Mouse (Mus musculus) embryonic facial prominence, embryonic 12.5 days (tissue): Measurements from ENCODE around the gene Cabp4. TPM values are rescaled to one million over a fixed set of nuclear protein-coding genes. Genes with fewer than 3 reads are reported as not detected.
A peak's percentile ranks its signal among the peaks of the same experiment; 100 is the strongest.

ENCODE experiments used
- ATAC-seq: fragments of 200-750 bp; cut with Nextera tagmentation; 2 replicates; pipeline ENCODE4 v1.8.0; 2017; ENCODE audit not compliant: insufficient number of reproducible peaks, insufficient read depth, low FRiP score, low TSS enrichment
- H3K27ac ChIP-seq: fragments of 300-500 bp; sonication (generic); 2 replicates; pipeline ENCODE4 v1.5.1; 2016; ENCODE audit warnings: mild to moderate bottlenecking
- H3K27me3 ChIP-seq: fragments of 300-500 bp; sonication (generic); 2 replicates; pipeline ENCODE4 v1.6.1; 2016; ENCODE audit warnings: mild to moderate bottlenecking, moderate library complexity
- H3K36me3 ChIP-seq: fragments of 300-500 bp; sonication (generic); 2 replicates; pipeline ENCODE4 v1.6.1; 2016; ENCODE audit warnings: mild to moderate bottlenecking
- H3K4me1 ChIP-seq: fragments of 300-500 bp; sonication (generic); 2 replicates; pipeline ENCODE4 v1.6.1; 2016
- H3K4me2 ChIP-seq: fragments of 300-500 bp; sonication (generic); replicated peaks from 2 replicates; pipeline ENCODE4 v1.6.1; 2016; ENCODE audit warnings: mild to moderate bottlenecking, moderate library complexity
- H3K4me3 ChIP-seq: fragments of 300-500 bp; sonication (generic); 2 replicates; pipeline ENCODE4 v1.5.1; 2016; ENCODE audit warnings: mild to moderate bottlenecking
- H3K9ac ChIP-seq: fragments of 300-500 bp; sonication (generic); 2 replicates; pipeline ENCODE4 v1.6.1; 2016; ENCODE audit warnings: mild to moderate bottlenecking, moderate library complexity
- H3K9me3 ChIP-seq: fragments of 300-500 bp; sonication (generic); 2 replicates; pipeline ENCODE4 v1.6.1; 2016; ENCODE audit warnings: mild to moderate bottlenecking, moderate library complexity
- WGBS: fragments of 180-500 bp; shearing (Covaris S2); methylation state at CpG from one replicate; pipeline ENCODE4 v1.1.7; 2016; 5-methylcytosine and 5-hydroxymethylcytosine counted together
- polyA plus RNA-seq: library from polyadenylated mRNA; unstranded; fragments of >200 nt; fragmentation: Nextera tagmentation; extraction: Ambion mirVana; gene quantifications from 2 replicates; pipeline ENCODE4 v1.2.1, GENCODE M21; 2016

Cabp4 gene
- polyA plus RNA-seq, 1 experiment from 2014 or later = not detected

GRCm38 (mm10) chr19:4180411-4180810 lies 36.6 kb upstream of the Cabp4 start:
- ATAC-seq = no peak
- H3K36me3 ChIP-seq = no peaks in the 10 kb centered on the region
- no peaks in the 10 kb centered on the region for H3K27me3 ChIP-seq
- H3K9ac ChIP-seq = no peak overlapping the region
- H3K4me2 ChIP-seq = no peak overlapping the region
- peaks cover 9% of the 10 kb centered on the region for H3K4me1 ChIP-seq
- H3K27ac ChIP-seq = no peak overlapping the region
- H3K4me3 ChIP-seq = no peak overlapping the region
- no peaks in the 10 kb centered on the region for H3K9me3 ChIP-seq
- 87% methylated on average over 7 of the region's 7 CpGs for WGBS

DNA sequence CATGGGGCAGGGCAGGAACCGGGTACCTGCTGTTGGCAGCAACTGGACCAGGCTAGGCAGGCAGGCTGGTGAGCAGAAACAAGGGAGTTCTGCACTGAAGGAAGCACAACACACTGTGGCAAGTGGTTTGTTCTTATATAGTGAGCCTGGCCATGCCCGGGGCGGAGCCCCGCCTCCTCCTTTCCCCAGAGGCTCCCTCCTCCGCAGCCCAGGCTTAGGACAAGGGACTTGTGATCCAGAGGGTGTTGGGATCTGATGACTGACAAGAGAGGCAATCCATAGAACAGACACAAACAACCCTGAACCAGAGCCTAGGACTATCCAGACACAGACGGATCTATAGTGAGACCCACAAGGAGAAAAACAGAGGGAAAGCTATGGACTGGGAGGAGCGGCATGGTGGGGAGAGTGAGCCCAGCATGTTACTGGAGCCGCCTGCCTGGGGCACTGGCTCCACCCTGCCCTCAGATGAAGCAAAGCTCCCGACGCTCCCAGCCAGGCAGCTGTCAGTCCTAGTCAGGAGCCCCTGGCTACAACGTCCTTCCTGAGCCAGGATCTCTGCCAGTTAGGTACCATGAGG lies 31.6 kb upstream of the Cabp4 start, which contains the start of gene Carns1:
Carns1 (minus strand) TSS at position 112 of the 580 bp plus-strand sequence.
- Histone ChIP-seq H3K4me2 (peak within 1 kb of the TSS; percentile 33), H3K27ac (no peak within 1 kb of the TSS), H3K9ac (no peak within 1 kb of the TSS), H3K4me3 (no peak within 1 kb of the TSS), H3K4me1 (peaks cover 9% of the 10 kb centered on the region; the same call in 1 of the 2 replicates), H3K27me3 (no peaks in the 10 kb centered on the region), H3K9me3 (no peaks in the 10 kb centered on the region), H3K36me3 (no peaks in the 10 kb centered on the region)
- peak; percentile 53; the same call in 1 of the 2 replicates for ATAC-seq
- WGBS = 3% methylated on average over 11 of the region's 11 CpGs

DNA sequence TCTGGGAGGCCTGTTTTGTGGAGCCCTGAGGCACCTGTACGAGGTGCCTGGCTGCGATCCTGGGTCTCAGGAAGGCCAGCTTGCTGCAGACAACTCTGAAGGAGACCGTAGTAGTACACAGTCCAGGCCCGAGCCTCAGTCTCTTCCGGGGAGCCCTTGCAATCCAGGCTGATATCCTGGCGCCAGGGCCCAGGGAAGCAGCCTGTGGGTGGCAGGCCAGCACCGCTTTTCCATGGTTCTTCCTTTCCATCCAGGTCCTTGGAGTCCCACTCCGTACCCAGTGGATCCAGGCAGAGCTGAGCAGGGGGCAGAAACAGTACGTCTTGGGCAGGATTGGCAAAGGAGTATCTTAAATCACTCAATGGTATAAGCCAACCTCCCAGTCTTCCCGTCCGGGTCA lies 29.1 kb upstream of the Cabp4 start:
- no peaks in the 10 kb centered on the region for H3K27me3 ChIP-seq
- H3K36me3 ChIP-seq = no peaks in the 10 kb centered on the region
- no peak for ATAC-seq
- peak overlapping the region; percentile 4; the same call in 1 of the 2 replicates for H3K9ac ChIP-seq
- H3K4me2 ChIP-seq = no peak overlapping the region
- WGBS = 54% methylated on average over 11 of the region's 11 CpGs
- peaks cover 14% of the 10 kb centered on the region; the same call in 1 of the 2 replicates for H3K4me1 ChIP-seq
- no peak overlapping the region for H3K27ac ChIP-seq
- no peaks in the 10 kb centered on the region for H3K9me3 ChIP-seq
- H3K4me3 ChIP-seq = no peak overlapping the region

- no peak overlapping the region for H3K4me2 ChIP-seq
- 58% methylated on average over 13 of the region's 13 CpGs for WGBS
- ATAC-seq = no peak
- 0 out of 2 replicates have a peak overlapping the region, but pooled peaks have one; percentile 9 for H3K9ac ChIP-seq
- peaks cover 14% of the 10 kb centered on the region; the same call in 1 of the 2 replicates for H3K4me1 ChIP-seq
- no peaks in the 10 kb centered on the region for H3K27me3 ChIP-seq
- H3K36me3 ChIP-seq = no peaks in the 10 kb centered on the region
- no peaks in the 10 kb centered on the region for H3K9me3 ChIP-seq
- H3K4me3 ChIP-seq = no peak overlapping the region
- 0 out of 2 replicates have a peak overlapping the region, but pooled peaks have one; percentile 4 for H3K27ac ChIP-seq
Measured at GRCm38 (mm10) chr19:4171393-4172290, 27.8 kb upstream of the Cabp4 start.

DNA sequence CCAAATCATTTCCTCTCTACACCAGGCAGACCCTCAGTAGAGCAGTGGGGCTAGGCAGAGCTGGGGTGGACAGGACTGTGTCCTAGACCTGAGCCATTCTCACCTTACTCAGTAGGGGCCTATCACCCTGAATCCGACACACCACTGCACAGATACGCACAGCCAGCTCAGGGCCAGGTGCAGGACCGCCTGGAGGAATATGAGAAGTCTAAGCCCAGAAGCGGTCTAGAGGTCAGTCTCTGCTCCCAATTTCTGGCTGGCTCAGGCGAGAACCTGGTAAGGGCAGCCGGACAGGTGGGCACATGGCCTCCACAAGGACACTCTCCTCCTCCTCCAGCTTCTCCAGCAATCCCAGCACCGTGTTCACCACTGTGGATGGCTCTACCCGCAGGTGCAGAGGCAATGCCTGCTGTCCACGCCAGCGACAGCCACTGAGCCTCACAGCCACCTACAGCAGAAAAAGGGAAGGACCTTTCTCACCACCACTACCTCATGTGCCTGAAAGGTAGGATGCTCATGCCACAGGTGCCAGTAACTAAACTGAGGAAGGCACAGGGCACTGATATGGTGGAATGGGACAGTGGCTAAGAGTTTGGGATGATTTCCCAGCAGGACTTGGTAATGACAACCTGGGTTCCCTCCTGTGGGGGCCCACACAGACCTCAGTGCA lies 27.0 kb upstream of the Cabp4 start:
- Histone ChIP-seq H3K27ac (0 out of 2 replicates have a peak overlapping the region, but pooled peaks have one; percentile 4), H3K9me3 (no peaks in the 10 kb centered on the region), H3K4me3 (no peak overlapping the region), H3K4me1 (peaks cover 14% of the 10 kb centered on the region; the same call in 1 of the 2 replicates), H3K36me3 (no peaks in the 10 kb centered on the region), H3K9ac (no peak overlapping the region), H3K4me2 (no peak overlapping the region), H3K27me3 (no peaks in the 10 kb centered on the region)
- ATAC-seq = no peak
- 86% methylated on average over 10 of the region's 10 CpGs for WGBS

DNA sequence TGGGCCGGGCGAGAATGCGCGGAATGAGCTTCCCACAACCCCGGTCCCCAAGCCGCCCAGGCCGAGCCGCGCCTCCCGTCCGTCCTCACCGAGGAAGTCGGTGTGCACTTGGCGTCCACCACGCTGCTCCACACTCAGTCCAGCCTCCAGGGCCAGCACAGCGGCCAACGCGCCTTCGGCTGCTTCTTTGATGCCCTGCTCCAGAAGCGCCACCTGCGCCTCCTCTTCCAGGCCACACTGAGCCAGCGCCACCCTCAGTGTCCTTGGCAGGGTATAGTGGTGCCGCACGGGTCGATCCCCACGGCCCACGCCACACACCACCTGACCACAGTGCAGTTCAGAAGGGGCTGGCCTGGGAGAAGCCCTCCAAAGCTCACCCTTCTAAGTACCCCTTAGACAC lies 26.0 kb upstream of the Cabp4 start:
- Histone ChIP-seq H3K4me3 (peak overlapping the region; percentile 41), H3K9me3 (no peaks in the 10 kb centered on the region), H3K4me1 (peaks cover 9% of the 10 kb centered on the region; the same call in 1 of the 2 replicates), H3K27me3 (no peaks in the 10 kb centered on the region), H3K9ac (peak overlapping the region; percentile 73), H3K27ac (peak overlapping the region; percentile 78), H3K4me2 (peak overlapping the region; percentile 84), H3K36me3 (no peaks in the 10 kb centered on the region)
- WGBS = 9% methylated on average over 27 of the region's 27 CpGs
- ATAC-seq = peak; percentile 53

GRCm38 (mm10) chr19:4169378-4169784 lies 25.5 kb upstream of the Cabp4 start:
- ATAC-seq = peak; percentile 91
- under 1% methylated on average over 42 of the region's 43 CpGs for WGBS
- peak overlapping the region; percentile 73 for H3K9ac ChIP-seq

GRCm38 (mm10) chr19:4166678-4167476 lies 23.0 kb upstream of the Cabp4 start:
- no peak overlapping the region for H3K27ac ChIP-seq
- no peak for ATAC-seq
- peaks cover 17% of the 10 kb centered on the region for H3K4me1 ChIP-seq
- no peak overlapping the region for H3K9ac ChIP-seq
- H3K4me2 ChIP-seq = no peak overlapping the region
- H3K36me3 ChIP-seq = peaks cover 2% of the 10 kb centered on the region; the same call in 1 of the 2 replicates
- H3K27me3 ChIP-seq = no peaks in the 10 kb centered on the region
- no peak overlapping the region for H3K4me3 ChIP-seq
- no peaks in the 10 kb centered on the region for H3K9me3 ChIP-seq
- WGBS = 81% methylated on average over 9 of the region's 9 CpGs

More at GRCm38 (mm10) chr19:4169378-4169784, 25.5 kb upstream of the Cabp4 start:
- Histone ChIP-seq H3K36me3 (no peaks in the 10 kb centered on the region), H3K4me2 (peak overlapping the region; percentile 84), H3K9me3 (no peaks in the 10 kb centered on the region), H3K27me3 (no peaks in the 10 kb centered on the region), H3K4me1 (peaks cover 9% of the 10 kb centered on the region; the same call in 1 of the 2 replicates), H3K4me3 (peak overlapping the region; percentile 41), H3K27ac (peak overlapping the region; percentile 78)

DNA sequence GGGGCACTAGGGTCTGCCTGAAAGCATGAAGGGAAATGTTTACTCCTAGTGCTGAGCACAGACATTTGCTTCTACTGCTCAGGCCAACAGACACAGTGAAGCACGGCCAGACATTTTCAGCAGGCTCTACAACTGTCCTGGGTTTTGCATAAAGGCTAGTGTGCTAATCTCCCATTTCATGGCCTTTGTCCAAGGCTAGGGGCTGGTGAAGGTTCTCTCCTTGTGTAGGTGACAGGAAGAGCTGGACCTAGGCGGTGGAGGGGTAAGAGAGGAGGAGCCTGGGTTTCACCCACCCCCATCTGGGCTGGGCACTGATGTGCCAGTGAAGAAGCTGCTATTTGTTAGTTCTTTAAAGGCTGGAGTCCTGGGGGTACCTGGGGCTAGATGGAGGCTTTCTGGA lies 20.9 kb upstream of the Cabp4 start:
- Histone ChIP-seq H3K9ac (no peak overlapping the region), H3K4me3 (no peak overlapping the region), H3K27ac (no peak overlapping the region), H3K9me3 (no peaks in the 10 kb centered on the region), H3K27me3 (no peaks in the 10 kb centered on the region), H3K36me3 (peaks cover 14% of the 10 kb centered on the region), H3K4me1 (peaks cover 9% of the 10 kb centered on the region), H3K4me2 (no peak overlapping the region)
- no peak for ATAC-seq
- WGBS = 70% methylated on average over 2 of the region's 2 CpGs

- no peak for ATAC-seq
- Histone ChIP-seq H3K27ac (no peak overlapping the region), H3K27me3 (no peaks in the 10 kb centered on the region)
Measured at GRCm38 (mm10) chr19:4164100-4164499, 20.3 kb upstream of the Cabp4 start.

DNA sequence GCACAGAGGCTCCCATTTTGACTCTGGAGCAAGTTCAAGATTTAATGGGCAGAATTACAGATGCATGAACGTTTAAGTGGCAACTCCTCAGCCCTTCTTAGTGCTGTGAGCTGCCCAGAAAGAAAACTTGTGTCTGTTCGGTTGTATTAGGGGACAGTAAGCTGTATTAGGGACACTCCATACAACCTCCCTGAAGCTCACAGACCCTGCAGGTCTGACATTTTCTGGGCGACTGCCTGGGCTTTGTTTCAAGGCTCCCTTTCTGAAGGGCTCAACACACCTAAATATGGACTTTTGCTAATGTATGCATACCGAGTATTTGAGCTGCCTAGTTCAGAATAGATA lies 19.7 kb upstream of the Cabp4 start:
- WGBS = 42% methylated on average over 4 of the region's 4 CpGs
- H3K9ac ChIP-seq = peak overlapping the region; percentile 76
- peak overlapping the region; percentile 71 for H3K4me3 ChIP-seq
- no peak for ATAC-seq
- no peaks in the 10 kb centered on the region for H3K9me3 ChIP-seq
- H3K36me3 ChIP-seq = peaks cover 26% of the 10 kb centered on the region
- H3K27ac ChIP-seq = peak overlapping the region; percentile 80
- no peaks in the 10 kb centered on the region for H3K27me3 ChIP-seq
- peak overlapping the region; percentile 85 for H3K4me2 ChIP-seq
- H3K4me1 ChIP-seq = peaks cover 8% of the 10 kb centered on the region

More at GRCm38 (mm10) chr19:4164100-4164499, 20.3 kb upstream of the Cabp4 start:
- no peak overlapping the region for H3K4me2 ChIP-seq
- H3K9me3 ChIP-seq = no peaks in the 10 kb centered on the region
- H3K9ac ChIP-seq = no peak overlapping the region
- 79% methylated on average over 3 of the region's 3 CpGs for WGBS
- peaks cover 20% of the 10 kb centered on the region for H3K36me3 ChIP-seq
- H3K4me1 ChIP-seq = peaks cover 8% of the 10 kb centered on the region
- H3K4me3 ChIP-seq = no peak overlapping the region
